44 mouse cellular contexts compared by ENCODE assay signal in the genomic region with DNA sequence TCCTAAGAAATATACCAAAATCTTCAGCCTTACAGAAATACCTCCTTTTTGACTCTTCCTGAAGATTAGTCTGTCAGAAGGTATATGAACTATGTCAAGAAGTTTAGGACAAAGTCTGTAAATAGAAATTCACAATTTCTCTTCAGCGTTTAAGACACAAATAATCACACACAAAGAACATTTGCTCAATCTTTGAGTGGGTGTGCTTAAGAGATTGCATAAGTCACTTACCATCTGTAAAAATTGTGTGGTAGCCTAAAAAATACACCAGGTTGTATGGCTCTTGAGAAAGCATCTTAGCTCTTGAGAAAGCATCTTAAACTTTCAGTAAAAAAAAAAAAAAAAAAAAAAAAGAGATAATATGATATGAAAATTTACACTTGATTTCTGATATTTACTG. TPM values are rescaled to one million over a fixed set of nuclear protein-coding genes. Genes with fewer than 3 reads are reported as not detected.
"Had no signal": no experiment of that assay in that cellular context is flagged by ENCODE, and none has a peak within 500 bp of the region (broad histone marks: within the 10 kb centered on the region; RNA-seq: fewer than 3 reads in every experiment).

No protein-coding gene starts in this region.

- H3K4me1 ChIP-seq: limb, embryonic 10.5 days; limb, embryonic 12.5 days; limb, embryonic 13.5 days; limb, embryonic 15.5 days; liver, embryonic 12.5 days; liver, embryonic 13.5 days; liver, embryonic 15.5 days; lung, embryonic 15.5 days; megakaryocyte, embryonic 14.5 days; midbrain, embryonic 10.5 days; midbrain, embryonic 12.5 days; midbrain, embryonic 13.5 days; midbrain, embryonic 15.5 days; neural tube, embryonic 12.5 days had no signal

- H3K27me3 ChIP-seq: limb, embryonic 12.5 days; limb, embryonic 13.5 days; limb, embryonic 15.5 days; liver, embryonic 12.5 days; liver, embryonic 13.5 days; liver, embryonic 15.5 days; lung, embryonic 15.5 days; megakaryocyte, embryonic 14.5 days; midbrain, embryonic 12.5 days; midbrain, embryonic 13.5 days; midbrain, embryonic 15.5 days; neural tube, embryonic 12.5 days had no signal

- ATAC-seq: liver, embryonic 12.5 days; liver, postnatal 0 days; lung, postnatal 0 days; midbrain, embryonic 13.5 days; midbrain, embryonic 15.5 days; midbrain, embryonic 16.5 days had no signal

- H3K36me3 ChIP-seq: limb, embryonic 10.5 days; limb, embryonic 12.5 days; limb, embryonic 13.5 days; limb, embryonic 15.5 days; liver, embryonic 12.5 days; liver, embryonic 13.5 days; liver, embryonic 15.5 days; lung, embryonic 15.5 days; midbrain, embryonic 10.5 days; midbrain, embryonic 12.5 days; midbrain, embryonic 13.5 days; midbrain, embryonic 15.5 days; neural tube, embryonic 12.5 days had no signal

- H3K27ac ChIP-seq: limb, embryonic 10.5 days; limb, embryonic 12.5 days; limb, embryonic 13.5 days; limb, embryonic 15.5 days; liver, embryonic 12.5 days; liver, embryonic 13.5 days; liver, embryonic 14.5 days; liver, embryonic 15.5 days; lung, embryonic 15.5 days; macrophage; midbrain, embryonic 10.5 days; midbrain, embryonic 12.5 days; midbrain, embryonic 13.5 days; midbrain, embryonic 15.5 days; neural tube, embryonic 12.5 days had no signal

- H3K9ac ChIP-seq: limb, embryonic 12.5 days; limb, embryonic 13.5 days; limb, embryonic 15.5 days; liver, embryonic 12.5 days; liver, embryonic 13.5 days; liver, embryonic 14.5 days; liver, embryonic 15.5 days; liver, postnatal 0 days; lung, embryonic 14.5 days; lung, embryonic 15.5 days; midbrain, embryonic 12.5 days; midbrain, embryonic 13.5 days; midbrain, embryonic 15.5 days; neural tube, embryonic 12.5 days had no signal

- H3K9me3 ChIP-seq: limb, embryonic 10.5 days; limb, embryonic 12.5 days; limb, embryonic 13.5 days; limb, embryonic 15.5 days; liver, embryonic 12.5 days; liver, embryonic 13.5 days; liver, embryonic 15.5 days; lung, embryonic 15.5 days; megakaryocyte, embryonic 14.5 days; midbrain, embryonic 10.5 days; midbrain, embryonic 12.5 days; midbrain, embryonic 13.5 days; midbrain, embryonic 15.5 days; neural tube, embryonic 12.5 days had no signal

- H3K4me2 ChIP-seq: limb, embryonic 12.5 days; limb, embryonic 13.5 days; limb, embryonic 15.5 days; liver, embryonic 11.5 days; liver, embryonic 12.5 days; liver, embryonic 13.5 days; liver, embryonic 15.5 days; lung, embryonic 14.5 days; lung, embryonic 15.5 days; midbrain, embryonic 11.5 days; midbrain, embryonic 12.5 days; midbrain, embryonic 13.5 days; midbrain, embryonic 15.5 days; neural tube, embryonic 12.5 days had no signal

- DNase-seq: left cerebral cortex, postnatal 4 days; liver; liver, embryonic 13.5 days; liver, postnatal 0 days; lung, adult 18-20 months; lung, adult 2 months; lung, embryonic 14.5 days; lung, postnatal 10 days; lung, postnatal 14 days; lung, postnatal 36 days; lung, postnatal 4 days; midbrain, embryonic 14.5 days had no signal

- H3K4me3 ChIP-seq: limb, embryonic 10.5 days; limb, embryonic 12.5 days; limb, embryonic 13.5 days; limb, embryonic 15.5 days; liver, embryonic 12.5 days; liver, embryonic 13.5 days; liver, embryonic 15.5 days; lung, embryonic 15.5 days; megakaryocyte, embryonic 14.5 days; midbrain, embryonic 10.5 days; midbrain, embryonic 12.5 days; midbrain, embryonic 13.5 days; midbrain, embryonic 15.5 days; myocyte; neural tube, embryonic 12.5 days had no signal

RNA-seq across cellular contexts. Expression of gene Tex47, which starts 19.6 kb away (rescaled TPM):
- total RNA-seq: left cerebral cortex, postnatal 10 days; left cerebral cortex, postnatal 14 days; left cerebral cortex, postnatal 25 days; left cerebral cortex, postnatal 36 days; left cerebral cortex, postnatal 4 days; liver, adult 2 months; megakaryocyte progenitor cell, adult 5-6 weeks; megakaryocyte, adult 5-6 weeks; megakaryocyte-erythroid progenitor cell, adult 5-6 weeks; midbrain, postnatal 0 days; monocyte, adult 5-6 weeks had no signal
- polyA plus RNA-seq: limb, embryonic 10.5 days; limb, embryonic 11.5 days; liver, adult 2 months; liver, embryonic 11.5 days; liver, embryonic 12.5 days; liver, embryonic 13.5 days; liver, embryonic 14.5 days; liver, embryonic 16.5 days; liver, postnatal 0 days; lung, adult 2 months; macrophage; midbrain, embryonic 11.5 days; myocyte had no signal
